Mouse (Mus musculus): ENCODE data around the gene Krt86.

The Krt86 gene

GRCm38 (mm10) chr15:101472952-101473528 is at the start of gene Krt86:
Krt86 (plus strand) TSS chr15:101473478.
- peak; percentile 59 for DNase-seq (ENCODE audit: low spot score)

DNA sequence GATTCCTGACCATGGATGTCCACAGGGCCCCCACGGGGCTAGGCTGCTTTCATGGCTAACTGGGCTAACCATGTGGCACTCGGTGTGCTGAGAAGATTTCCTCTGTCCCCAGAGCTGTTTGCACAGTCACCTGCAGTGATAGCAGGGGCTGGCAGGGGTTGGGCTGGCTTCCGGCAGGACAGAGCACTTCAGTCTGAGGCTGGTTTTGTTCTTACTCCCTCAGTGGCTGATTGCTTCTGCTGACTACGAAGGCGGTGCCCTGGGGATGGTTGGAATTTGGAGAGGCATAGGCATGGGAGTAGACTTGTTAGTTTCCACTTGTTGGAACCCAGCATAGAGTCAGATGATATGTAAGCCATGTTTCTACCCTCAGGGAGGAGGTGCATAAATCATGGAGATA is 48.4 kb upstream of the Krt86 start:
- no peak for DNase-seq (ENCODE audit: low spot score)

GRCm38 (mm10) chr15:101436611-101437010 is 36.7 kb upstream of the Krt86 start:
- no peak for DNase-seq (ENCODE audit: low spot score)

DNA sequence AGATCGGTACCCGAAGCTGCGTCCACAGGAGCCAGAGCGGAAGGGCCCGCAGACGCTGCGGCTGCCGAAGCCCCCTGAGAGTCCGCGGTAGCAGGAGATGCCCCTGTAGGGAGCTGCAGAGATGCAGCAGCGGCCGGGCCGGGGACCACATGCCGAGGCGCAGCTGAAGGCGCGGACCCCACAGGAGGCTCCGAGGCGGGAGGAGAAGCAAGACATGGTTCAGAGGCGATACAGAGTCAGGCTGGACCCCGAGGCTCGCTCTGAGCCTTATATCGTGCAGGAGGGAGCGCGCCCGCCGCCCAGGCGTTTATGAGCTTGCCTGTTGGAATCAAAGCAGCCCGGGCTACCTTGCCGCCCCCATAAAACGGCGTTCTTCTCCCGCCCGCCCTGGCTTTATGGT is 34.7 kb upstream of the Krt86 start, which contains the start of gene Krt87:
Gene Krt87, minus strand, starts transcription at position 250 of the 400 bp plus-strand sequence.
- no peak for DNase-seq (ENCODE audit: low spot score)

GRCm38 (mm10) chr15:101440837-101441236 is 32.4 kb upstream of the Krt86 start:
- no peak for DNase-seq (ENCODE audit: low spot score)

DNA sequence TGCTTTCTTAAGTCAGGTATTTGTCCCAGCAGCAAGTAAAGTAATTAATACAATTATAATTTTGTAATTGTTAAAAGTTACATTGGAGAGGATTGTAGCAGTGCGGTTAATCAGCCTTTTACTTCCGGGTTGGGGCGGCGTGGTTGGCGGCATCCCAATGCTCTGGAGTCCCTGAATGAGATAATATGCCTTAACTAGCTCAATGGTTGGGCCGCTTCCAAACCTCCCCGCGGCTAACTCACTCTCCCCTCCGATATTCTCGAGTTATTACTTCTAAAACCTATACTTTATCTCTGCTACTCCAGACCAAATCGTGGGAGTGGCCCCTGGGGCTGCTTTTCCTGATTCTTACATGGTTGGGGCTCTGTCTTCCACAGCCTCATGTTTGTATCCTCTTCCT is 26.7 kb upstream of the Krt86 start:
- no peak for DNase-seq (ENCODE audit: low spot score)

DNA sequence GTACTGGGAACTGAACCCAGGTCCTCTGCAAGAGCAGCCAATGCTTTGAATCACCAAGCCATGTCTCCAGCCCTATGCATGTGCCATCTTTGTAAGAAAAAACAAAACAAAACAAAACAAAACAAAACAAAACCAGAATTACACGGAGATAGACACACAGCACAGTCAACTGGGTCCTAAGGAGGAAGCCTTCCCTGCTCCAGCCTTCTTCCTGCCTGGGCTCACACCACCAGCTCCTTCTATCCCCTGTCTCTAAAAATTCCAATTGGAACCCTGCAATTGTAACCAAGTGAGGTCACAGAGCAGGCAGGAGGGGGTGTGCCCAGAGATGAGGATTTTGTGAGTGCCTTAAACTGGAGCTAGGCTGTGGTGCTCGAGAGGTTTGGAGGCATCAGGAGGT is 25.8 kb upstream of the Krt86 start, which contains the start of gene Krt88:
Gene Krt88, plus strand, starts transcription at position 301 of the 400 bp plus-strand sequence.
- DNase-seq (ENCODE audit: low spot score) = no peak

GRCm38 (mm10) chr15:101453093-101453736 is 20.1 kb upstream of the Krt86 start:
- peak; percentile 83 for DNase-seq (ENCODE audit: low spot score)

DNA sequence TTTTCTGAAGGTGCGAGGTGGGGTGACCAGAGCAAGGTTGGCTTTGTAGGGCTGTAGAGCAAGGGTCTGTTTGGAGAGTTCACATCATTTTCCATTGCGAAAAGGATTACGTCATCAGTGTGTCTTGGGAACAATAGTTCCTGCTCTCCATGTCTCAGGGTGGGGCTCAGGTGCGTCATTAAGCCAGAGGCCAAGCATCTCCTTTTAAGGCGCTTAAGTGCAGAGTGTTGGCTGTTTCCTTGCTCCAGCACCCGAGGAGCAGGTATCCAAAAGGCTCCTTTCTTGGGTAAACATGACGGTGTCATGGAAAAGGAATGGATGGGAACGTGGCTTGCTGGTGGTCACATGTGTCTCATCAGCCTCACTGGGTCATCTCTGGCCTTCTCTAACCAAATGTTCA is 18.5 kb upstream of the Krt86 start:
- no peak for DNase-seq (ENCODE audit: low spot score)

DNA sequence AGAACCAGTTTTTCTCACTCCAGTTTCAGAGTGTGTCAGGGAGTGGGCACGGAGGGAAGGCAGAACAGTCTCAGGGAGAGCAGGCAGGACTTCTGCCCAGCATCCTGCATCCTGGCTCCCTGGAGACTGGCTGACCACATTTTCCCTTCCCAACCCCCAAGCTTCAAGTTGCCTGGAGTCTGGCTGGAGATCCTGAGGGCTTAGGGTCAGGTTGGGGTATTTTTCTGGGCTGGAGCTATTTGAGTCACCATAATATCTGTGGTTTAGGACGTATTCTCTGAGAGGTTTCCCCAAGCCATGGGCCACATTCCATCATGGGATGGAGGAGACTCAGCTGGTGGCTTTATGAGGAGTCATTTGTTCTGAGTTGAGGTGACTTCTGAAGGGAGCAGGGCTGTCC is 18.0 kb upstream of the Krt86 start:
- DNase-seq (ENCODE audit: low spot score) = no peak

GRCm38 (mm10) chr15:101455891-101456290 is 17.4 kb upstream of the Krt86 start:
- DNase-seq (ENCODE audit: low spot score) = no peak

GRCm38 (mm10) chr15:101458361-101458930 is 14.8 kb upstream of the Krt86 start:
- no peak for DNase-seq (ENCODE audit: low spot score)

DNA sequence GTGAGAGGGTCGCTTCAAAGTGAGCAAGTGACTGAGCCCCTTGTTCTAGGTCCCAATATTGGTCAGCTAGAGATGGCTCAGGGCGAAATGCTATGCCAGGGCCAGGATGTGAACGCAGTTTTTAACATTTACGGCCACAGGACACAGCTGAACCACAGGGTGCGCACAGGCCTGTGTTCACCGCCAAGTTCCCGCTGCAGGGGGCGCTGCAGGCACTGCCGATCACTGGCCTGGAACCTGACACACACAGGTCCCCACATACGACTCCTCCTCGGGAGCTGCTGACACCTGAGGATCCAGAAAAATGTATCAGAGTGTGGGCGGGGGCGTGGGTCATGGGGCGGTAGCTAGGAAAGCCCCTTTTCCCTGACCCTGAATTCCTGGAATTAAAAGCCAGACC is 14.0 kb upstream of the Krt86 start:
- DNase-seq (ENCODE audit: low spot score) = no peak

GRCm38 (mm10) chr15:101463651-101464050 is 9.6 kb upstream of the Krt86 start, which contains the start of gene Krt81:
Krt81 (minus strand) TSS chr15:101463751.
- DNase-seq (ENCODE audit: low spot score) = no peak

DNA sequence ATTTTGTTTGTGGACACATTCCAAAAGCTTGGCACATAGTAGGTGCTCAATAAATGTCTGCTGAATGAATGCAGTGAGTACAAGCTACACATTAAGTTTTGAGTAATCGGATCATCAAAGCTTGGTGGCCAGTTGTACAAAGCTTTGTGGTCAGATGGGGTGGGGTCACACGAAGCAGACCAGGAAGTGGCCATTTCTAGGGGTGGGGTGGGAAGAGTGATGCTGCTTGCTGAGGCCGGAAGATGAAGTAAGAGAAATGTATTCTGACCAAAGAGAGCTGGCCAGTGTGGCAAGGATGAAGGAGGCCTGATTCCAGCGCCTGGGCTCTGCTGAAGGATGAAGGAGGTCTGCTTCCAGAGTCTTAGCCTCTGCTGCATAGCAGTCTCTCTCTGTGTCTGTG is 4.2 kb upstream of the Krt86 start:
- DNase-seq (ENCODE audit: low spot score) = no peak

GRCm38 (mm10) chr15:101479007-101479665 is 5.9 kb downstream of the Krt86 start:
- DNase-seq (ENCODE audit: low spot score) = peak; percentile 56

DNA sequence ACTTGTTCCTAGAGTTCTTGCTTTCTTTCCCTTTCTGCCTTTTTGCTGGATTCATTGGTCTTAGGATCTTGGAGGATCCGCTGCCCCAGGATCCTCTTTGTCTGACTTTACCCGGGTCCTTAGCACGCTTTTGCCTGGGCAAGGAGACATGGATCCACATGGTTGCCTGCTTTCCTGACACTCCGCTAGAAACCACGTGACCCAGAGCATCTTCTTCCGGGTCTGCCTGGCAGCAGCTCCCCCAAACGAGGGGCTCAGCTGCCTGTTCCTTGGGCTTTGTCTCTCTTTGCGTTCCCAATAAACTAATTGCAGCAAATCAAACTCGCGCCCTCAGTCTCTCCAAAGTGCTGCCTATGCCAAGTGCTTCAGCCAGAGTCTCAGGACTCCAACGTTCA is 6.4 kb downstream of the Krt86 start:
- DNase-seq (ENCODE audit: low spot score) = no peak

- DNase-seq (ENCODE audit: low spot score) = no peak
These were observed 8.8 kb downstream of the Krt86 start for GRCm38 (mm10) chr15:101482056-101482455.

GRCm38 (mm10) chr15:101483646-101484045 is 10.4 kb downstream of the Krt86 start:
- DNase-seq (ENCODE audit: low spot score) = no peak

GRCm38 (mm10) chr15:101484939-101485338 is 11.7 kb downstream of the Krt86 start:
- no peak for DNase-seq (ENCODE audit: low spot score)

- DNase-seq (ENCODE audit: low spot score) = no peak
These were observed 12.8 kb downstream of the Krt86 start for GRCm38 (mm10) chr15:101485911-101486635.

DNA sequence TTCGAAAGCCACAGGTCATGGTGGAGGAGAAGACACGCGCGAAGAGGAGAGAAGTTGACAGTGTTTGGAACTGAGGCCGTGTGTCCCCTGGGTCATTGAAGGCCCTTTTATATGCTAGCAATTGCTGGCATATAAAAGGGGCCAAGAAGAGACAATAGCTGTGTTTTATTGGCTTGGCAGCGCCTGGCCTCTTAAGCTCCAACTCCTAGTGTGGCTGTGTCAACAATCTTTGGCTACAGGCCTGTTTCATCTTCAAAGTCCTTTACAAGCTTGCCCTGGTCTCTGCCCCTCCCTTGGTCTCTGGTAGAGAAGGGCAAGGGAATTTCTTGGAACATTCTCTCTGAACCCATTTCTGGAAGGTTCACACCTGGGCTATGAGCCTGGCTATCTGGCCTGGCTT is 18.2 kb downstream of the Krt86 start, which contains the start of gene Krt83:
Gene Krt83, minus strand, starts transcription at position 82 of the 400 bp plus-strand sequence.
- no peak for DNase-seq (ENCODE audit: low spot score)
